21 mouse cellular contexts compared by ENCODE assay signal in the genomic region with DNA sequence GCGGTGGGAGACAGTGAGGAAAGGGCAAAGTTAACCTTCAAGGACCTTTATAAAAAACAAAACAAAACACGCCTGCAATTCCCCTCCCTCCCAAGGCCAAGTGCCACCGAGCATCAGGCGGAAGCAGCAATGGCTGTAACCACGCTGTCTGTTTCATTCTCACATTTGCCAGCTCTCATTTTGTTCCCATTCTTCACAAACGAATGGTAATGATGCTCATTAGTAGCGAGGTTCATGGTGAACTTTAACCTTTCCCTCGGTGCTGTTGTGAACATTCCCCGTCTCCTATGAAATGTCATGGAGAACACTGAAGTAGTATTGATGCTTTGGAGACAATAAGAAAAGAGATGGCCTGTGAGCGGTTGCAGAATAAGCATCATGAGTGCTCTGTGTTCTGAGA.
DNase-seq lines count a peak whose midpoint lies in the region; TF ChIP-seq lines count a peak whose summit lies in the region.
"Had no signal": no experiment of that assay in that cellular context is flagged by ENCODE, and none has a peak within 500 bp of the region (broad histone marks: within the 10 kb centered on the region; RNA-seq: fewer than 3 reads in every experiment).

No protein-coding gene starts in this region.

- intact Hi-C loops in heart, adult 2 months (cut with DNase I) = no loop called here

- TF ChIP-seq CTCF in heart, adult 2 months (IDR thresholded peaks at IDR 0.05) = no peak

- TF ChIP-seq POLR2A in heart, adult 2 months (IDR thresholded peaks at IDR 0.05; ENCODE audit: insufficient read depth, low read depth, low read length) = no peak

- no peak for TF ChIP-seq EP300 in heart, adult 2 months (IDR thresholded peaks at IDR 0.05; ENCODE audit: insufficient read depth, low read depth, low read length)

- no peak overlapping the region for H3K27ac ChIP-seq in heart, adult 2 months
- H3K27ac ChIP-seq: embryonic facial prominence, embryonic 13.5 days; embryonic facial prominence, embryonic 15.5 days; forebrain, embryonic 10.5 days had no signal

- 87% methylated on average over 10 of the region's 10 CpGs for WGBS in heart, adult 2 months

- H3K36me3 ChIP-seq in heart, adult 2 months (ENCODE audit: control insufficient read depth, insufficient read depth, low read length) = no peaks in the 10 kb centered on the region
- H3K36me3 ChIP-seq: embryonic facial prominence, embryonic 13.5 days; embryonic facial prominence, embryonic 15.5 days; forebrain, embryonic 10.5 days had no signal

- H3K4me3 ChIP-seq in heart, adult 2 months = no peak overlapping the region
- H3K4me3 ChIP-seq: embryonic facial prominence, embryonic 13.5 days; embryonic facial prominence, embryonic 15.5 days; erythroblast, embryonic 14.5 days; forebrain, embryonic 10.5 days had no signal

- no peak overlapping the region for H3K9ac ChIP-seq in heart, adult 2 months (ENCODE audit: low read depth, low read length)
- H3K9ac ChIP-seq: embryonic facial prominence, embryonic 13.5 days; embryonic facial prominence, embryonic 15.5 days had no signal

- no peaks in the 10 kb centered on the region for H3K27me3 ChIP-seq in heart, adult 2 months (ENCODE audit: control insufficient read depth, insufficient read depth, low read length)
- H3K27me3 ChIP-seq: embryonic facial prominence, embryonic 13.5 days; embryonic facial prominence, embryonic 15.5 days; Patski had no signal

- DNase-seq in heart, adult 11 months = peak; percentile 79
- DNase-seq in heart, adult 2 months = no peak
- DNase-seq in ovary, postnatal 36 days (ENCODE audit: low spot score) = peak; percentile 16
- DNase-seq in ovary, postnatal 10 days (ENCODE audit: low spot score) = no peak
- peak; percentile 74 for DNase-seq in retina, embryonic 14.5 days (ENCODE audit: low spot score)
- DNase-seq in frontal cortex, postnatal 10 days (ENCODE audit: low spot score in 2 of 2) = no peak
- no peak for DNase-seq in cerebellum, adult 9-10 months
- DNase-seq: adrenal gland, adult 8-10 months; adrenal gland, postnatal 14 days; adrenal gland, postnatal 36 days; cerebellum, adult 11-12 months; cerebellum, adult 2 months; cerebellum, adult 9-11 months; cerebellum, postnatal 14 days; cerebellum, postnatal 36 days; embryo, embryonic 11 days had no signal

- no peaks in the 10 kb centered on the region for H3K4me1 ChIP-seq in heart, adult 2 months (ENCODE audit: control insufficient read depth, insufficient read depth, low read length)
- H3K4me1 ChIP-seq: embryonic facial prominence, embryonic 15.5 days had no signal

- no peaks in the 10 kb centered on the region for H3K79me2 ChIP-seq in heart, adult 2 months (replicated peaks; ENCODE audit: control insufficient read depth, insufficient read depth, low read length)

Comparison
In these comparisons a context has a peak if more than half of its experiments do, and no peak if none do; other contexts are left out.
1. DNase-seq: peak in heart, adult 11 months (single experiment), ovary, postnatal 36 days (single experiment) and retina, embryonic 14.5 days (single experiment); none in heart, adult 2 months (0 of 2), ovary, postnatal 10 days (single experiment), frontal cortex, postnatal 10 days (0 of 2) and cerebellum, adult 9-10 months (single experiment).